Mouse (Mus musculus) yolk sac, embryonic 10.5 days (tissue): ENCODE measurements at regions not wholly inside any gene's neighbourhood (a gene's known extent, or its start where the extent isn't known, plus 50 kb on each side); places are given as distances from the start of the nearest gene placed in this dataset.
"Not testable (repeated sequence)": the region's sequence is repeated elsewhere in the genome, so short reads cannot be mapped to it uniquely, and the experiment has no call there.

Experiments used
- DNase-seq: peaks from one replicate; pipeline ENCODE4 v3.0.0-alpha.2; 2017; ENCODE audit warnings: low spot score

DNA sequence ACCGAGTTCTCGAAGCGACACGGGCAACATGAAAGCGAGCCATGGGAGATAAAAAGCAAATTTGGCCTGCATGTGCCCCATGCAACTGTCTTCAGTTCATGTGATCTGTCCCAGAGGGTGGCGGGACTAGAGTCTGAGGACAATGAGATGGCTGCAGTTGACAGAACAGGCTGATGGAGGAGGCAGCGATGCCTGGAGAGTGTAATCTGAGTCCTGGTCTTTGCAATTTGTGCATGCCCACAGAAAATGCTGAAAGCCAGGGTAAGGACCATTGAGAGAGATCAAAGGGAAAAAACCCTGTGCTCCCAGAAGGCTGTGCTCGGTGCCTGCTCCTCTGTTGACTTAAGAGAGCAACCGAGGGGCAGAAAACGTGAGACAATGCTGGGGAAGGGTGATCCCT lies 624.8 kb upstream of the BB014433 start:
- no peak for DNase-seq

- DNase-seq = no peak
These were observed 624.4 kb upstream of the BB014433 start for GRCm38 (mm10) chr8:15670298-15670697.

DNA sequence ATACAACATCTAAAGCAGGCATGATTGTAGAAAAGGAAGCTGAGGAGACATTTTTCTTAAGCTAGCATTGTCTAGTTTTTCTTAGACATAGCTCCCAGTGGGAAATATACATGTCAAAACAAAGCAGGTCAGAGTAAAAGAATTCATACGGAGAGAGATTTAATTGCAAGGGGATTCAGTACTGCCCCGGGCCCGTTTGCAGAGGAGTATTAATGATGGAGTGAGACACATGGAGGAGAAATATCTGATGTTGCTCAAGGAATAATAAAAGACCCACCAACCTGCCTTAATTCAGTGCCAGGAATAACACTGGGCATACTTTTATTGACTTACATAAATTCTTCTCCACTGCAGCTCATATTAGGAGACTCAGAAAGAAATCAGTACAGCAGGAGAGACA lies 623.6 kb upstream of the BB014433 start:
- no peak for DNase-seq

DNA sequence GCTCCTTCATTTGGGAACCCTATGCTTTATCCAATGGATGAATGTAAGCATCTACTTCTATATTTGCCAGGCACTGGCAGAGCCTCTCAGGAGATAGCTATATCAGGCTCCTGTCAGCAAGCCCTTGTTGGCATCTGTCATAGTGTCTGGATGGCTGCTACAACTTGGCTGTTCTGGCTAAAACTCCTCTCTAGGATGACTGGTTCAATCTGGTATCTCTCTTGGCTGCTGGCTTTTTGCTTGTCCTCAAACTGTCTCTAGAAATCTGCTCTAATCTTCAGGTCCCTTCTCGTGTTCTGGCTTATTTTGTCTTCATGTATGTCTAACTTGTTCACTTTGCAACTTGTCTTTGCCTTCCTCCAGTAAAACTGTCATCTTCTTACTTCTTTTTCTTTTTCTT lies 614.7 kb upstream of the BB014433 start:
- no peak for DNase-seq

DNA sequence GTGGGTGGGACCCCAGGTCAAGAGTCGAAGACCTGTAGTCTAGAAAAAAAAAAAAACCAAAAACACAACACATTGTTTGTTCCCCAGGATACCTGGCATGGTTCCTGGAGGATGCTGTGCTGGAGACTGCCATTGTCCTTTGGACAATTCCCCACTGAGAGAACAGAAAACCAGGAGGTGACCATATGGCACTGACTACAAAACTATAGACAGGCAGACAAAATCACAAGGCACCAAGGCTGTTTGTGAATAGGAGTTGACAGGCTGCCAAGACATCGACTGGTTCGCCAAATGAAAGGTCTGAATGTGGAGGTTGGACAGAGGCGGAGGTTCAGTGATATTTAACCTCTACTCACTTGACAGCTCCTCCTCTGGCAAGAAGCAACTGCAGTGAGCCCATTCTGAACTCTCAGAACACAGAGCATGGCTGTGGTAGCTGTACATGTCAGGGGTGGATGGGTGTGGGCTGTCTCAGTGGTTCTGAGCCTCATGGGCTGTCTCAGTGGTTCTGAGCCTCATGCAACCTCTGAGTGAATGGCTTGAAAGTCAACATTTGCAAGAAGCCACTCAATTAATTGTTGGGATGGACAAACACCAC lies 589.0 kb upstream of the BB014433 start:
- DNase-seq = no peak

DNA sequence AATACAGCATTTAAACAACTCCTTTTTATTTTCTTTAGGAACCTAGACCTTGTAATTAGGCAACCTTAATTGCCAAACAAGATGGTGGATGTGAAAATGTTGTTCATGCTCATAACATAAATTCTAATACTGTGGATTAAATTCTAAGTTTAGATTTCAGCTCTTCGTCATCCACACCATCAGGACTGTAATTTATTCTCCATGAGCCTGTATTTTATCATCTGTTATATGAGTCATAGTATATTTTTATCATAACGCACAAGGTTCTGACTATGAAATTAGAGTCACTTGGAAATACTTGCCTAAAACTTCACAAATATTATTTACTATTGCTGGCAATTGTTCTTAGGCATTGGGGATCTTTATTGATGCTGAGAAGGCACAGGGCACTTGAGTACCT lies 582.7 kb upstream of the BB014433 start:
- DNase-seq = no peak

- not testable (repeated sequence) for DNase-seq
These were observed 577.9 kb upstream of the BB014433 start for GRCm38 (mm10) chr8:15623602-15624392.

DNA sequence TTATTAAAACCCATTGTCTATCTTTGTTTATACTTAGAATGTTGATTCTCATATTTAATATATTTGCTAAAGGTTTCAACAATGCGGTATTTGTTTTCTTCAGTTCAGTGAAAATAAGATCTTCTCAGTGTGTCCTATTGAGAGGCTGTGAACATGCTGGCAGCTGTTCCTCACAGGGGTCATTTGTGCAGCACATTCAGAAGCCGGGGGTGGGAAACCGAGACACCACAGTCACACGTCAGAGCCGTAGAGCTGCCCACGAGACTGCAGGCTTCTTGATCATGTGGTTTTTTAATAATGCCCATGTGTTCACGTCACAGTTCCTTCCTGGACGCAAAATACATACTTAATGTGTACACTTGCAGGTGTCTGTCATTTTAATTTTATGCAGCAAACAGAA lies 564.3 kb upstream of the BB014433 start:
- no peak for DNase-seq

GRCm38 (mm10) chr8:15607598-15608215 lies 561.8 kb upstream of the BB014433 start:
- DNase-seq = no peak

GRCm38 (mm10) chr8:15601531-15601930 lies 555.7 kb upstream of the BB014433 start:
- no peak for DNase-seq

DNA sequence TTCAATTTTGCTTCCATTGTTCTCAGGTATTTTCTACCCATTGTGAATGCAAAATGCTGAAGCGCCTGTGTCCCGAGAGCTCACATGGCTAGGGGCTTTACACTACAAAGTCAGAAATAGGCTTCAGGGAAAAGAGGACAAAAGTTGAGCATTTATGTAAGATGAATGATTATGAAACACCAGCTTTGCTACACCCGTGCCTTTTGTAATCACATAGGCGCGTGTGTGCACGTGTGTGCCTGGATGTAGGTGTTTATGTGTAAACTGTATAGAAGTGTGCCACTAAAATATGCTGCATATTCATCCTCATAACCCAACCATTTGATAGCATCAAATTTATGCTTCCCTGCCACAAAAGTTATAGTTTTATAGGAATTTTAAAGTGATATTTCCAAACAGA lies 547.2 kb upstream of the BB014433 start:
- no peak for DNase-seq

- DNase-seq = no peak
These were observed 537.9 kb upstream of the BB014433 start for GRCm38 (mm10) chr8:15583782-15584181.

DNA sequence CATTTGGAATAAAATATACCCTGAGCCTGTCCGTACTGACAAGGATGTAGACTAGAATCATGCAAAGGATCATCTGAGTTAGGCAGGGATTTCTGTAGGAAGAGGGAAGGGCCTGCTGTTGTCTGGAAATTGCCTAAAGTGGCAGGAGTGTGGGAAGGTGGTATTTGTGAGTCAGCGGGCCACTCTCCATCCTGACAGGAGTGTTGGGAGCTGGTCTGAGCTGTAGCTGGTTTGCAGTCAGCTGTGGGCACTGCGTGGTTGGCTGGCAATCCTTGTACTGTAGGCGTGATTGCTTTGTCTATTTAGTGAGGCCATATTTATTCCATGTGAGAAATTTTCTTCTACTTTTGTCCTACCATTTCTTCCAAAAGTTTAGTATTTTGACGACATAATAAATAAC lies 524.2 kb upstream of the BB014433 start:
- DNase-seq = no peak

DNA sequence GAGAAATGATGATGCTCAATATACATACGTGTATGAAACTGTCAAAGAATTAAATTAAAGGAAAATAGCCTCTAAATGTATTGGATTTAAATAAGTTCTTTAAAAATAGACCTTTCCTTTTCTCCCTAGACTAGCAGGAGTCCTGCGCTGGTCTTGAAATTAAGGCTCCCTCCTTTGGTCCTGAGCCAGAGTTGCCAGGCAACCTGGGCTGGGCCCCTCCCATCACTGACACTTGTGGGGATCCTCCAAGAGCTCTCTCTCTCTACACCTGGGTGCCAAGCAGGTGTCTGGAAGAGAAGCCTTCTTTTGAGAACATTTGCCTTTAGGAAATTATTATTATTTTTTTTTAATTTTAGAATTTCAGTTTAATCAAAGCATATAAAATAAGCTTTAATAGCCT lies 521.9 kb upstream of the BB014433 start:
- no peak for DNase-seq

- DNase-seq = no peak
These were observed 516.7 kb upstream of the BB014433 start for GRCm38 (mm10) chr8:15562310-15563296.

DNA sequence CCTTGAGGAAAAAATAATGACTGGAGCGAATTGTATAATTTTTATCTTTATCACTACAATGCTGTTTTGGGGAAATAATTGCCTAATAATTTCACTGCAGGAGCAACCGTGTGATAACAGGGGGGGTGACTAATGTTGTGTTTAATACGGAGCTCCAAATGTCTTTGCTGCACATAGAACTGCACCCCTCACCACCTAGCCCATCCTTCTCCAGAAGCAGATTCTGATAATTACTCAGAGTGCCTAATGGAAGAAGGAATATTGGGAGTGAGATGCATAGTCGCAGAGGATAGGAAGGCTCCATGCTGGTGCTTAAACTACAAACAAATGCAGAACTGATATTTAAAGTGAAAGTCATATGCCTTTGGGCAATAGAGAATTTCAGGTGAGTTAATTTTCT lies 486.1 kb upstream of the BB014433 start:
- DNase-seq = no peak

DNA sequence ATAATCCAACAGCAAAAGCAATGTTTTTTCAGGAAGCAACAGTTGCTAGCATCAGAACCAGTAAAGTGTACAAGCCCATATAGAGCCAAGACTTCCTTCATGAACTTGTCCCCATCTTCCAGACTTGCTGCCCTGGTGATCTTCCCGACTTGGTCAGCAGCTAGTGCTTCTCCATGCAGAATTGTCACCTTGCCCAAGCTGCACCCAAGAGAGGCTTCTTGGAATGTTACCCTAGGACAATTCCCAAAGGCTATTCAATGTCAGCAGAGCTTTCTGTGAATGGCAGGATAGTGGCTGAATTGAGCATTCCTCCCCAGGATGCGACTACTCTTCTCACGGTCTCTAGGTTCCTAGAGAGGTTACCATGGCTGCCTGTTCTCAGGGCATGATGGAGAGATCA lies 479.6 kb upstream of the BB014433 start:
- DNase-seq = no peak

GRCm38 (mm10) chr8:15519896-15520295 lies 474.0 kb upstream of the BB014433 start:
- DNase-seq = peak; percentile 5

DNA sequence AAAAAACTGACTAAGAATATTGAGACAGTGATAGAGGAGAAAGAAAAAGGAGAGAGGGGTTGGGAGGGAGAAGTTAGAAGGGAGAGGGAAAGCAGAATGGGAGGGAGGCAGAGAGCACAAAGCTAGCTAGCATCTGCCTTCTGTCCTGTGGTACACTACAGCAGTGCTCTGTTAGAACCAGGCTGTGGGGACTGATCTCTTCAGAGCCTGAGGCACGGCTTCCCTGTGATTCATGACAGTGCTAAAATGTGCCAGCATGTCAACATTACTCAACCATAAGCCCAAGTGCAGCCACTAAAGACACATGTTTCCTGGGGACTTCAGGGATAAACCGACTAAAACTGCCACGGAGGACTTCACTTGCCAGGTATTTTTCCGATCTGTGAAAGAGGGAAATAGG lies 455.1 kb upstream of the BB014433 start:
- DNase-seq = no peak

DNA sequence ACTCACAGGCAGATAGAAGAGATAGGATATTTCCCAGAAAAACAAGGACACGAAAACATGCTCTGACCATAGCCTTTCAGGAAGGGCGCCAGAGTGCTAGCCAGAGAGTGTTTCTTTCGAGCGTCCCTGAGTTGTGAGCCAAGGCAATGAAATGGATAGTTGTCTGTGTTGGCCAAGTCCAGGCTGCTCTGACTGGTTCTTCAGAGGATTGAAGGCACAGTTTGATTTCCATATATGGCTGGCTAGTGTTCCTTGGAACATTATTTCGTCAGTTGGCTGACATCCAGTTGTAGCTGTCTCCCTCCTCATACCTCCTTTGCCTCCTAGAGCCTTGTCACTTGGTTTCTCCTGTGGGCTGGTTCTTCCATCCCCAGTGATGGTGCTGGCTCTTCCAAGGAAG lies 451.7 kb upstream of the BB014433 start:
- DNase-seq = no peak

GRCm38 (mm10) chr8:15496248-15496647 lies 450.4 kb upstream of the BB014433 start:
- no peak for DNase-seq

DNA sequence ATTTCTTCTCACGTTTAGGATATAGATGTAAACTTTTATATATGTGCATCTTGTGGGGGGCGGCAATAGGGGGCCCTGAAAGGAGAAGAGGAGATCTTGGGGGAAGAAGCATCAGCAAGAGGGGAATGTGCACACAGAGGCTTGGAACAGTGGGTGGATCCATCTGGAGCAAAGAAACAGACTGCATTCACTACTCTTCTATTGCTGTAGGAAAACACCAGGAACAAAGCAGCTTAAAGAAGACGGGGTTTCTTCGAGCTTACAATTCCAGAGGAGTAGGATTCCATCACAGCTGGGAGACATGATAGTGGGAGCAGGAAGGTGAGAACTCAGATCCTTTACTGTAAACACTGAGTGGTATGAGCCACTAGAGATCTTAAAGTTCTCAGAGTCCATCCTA lies 444.9 kb upstream of the BB014433 start:
- DNase-seq = no peak
